Mouse (Mus musculus) neutrophil, adult 65 days (primary cell): ENCODE results near the gene I0C0044D17Rik. TPM values are rescaled to one million over a fixed set of nuclear protein-coding genes. Genes with fewer than 3 reads are reported as not detected.

Experiments
- total RNA-seq: library from RNA; stranded (reverse); gene quantifications from 2 replicates; pipeline ENCODE4 v1.2.4, GENCODE M21; 2023

I0C0044D17Rik gene
- total RNA-seq: not detected in 2 replicates

GRCm38 (mm10) chr4:98823740-98824139 is at the start of gene I0C0044D17Rik:
Gene I0C0044D17Rik, minus strand, starts transcription at chr4:98823840.

DNA sequence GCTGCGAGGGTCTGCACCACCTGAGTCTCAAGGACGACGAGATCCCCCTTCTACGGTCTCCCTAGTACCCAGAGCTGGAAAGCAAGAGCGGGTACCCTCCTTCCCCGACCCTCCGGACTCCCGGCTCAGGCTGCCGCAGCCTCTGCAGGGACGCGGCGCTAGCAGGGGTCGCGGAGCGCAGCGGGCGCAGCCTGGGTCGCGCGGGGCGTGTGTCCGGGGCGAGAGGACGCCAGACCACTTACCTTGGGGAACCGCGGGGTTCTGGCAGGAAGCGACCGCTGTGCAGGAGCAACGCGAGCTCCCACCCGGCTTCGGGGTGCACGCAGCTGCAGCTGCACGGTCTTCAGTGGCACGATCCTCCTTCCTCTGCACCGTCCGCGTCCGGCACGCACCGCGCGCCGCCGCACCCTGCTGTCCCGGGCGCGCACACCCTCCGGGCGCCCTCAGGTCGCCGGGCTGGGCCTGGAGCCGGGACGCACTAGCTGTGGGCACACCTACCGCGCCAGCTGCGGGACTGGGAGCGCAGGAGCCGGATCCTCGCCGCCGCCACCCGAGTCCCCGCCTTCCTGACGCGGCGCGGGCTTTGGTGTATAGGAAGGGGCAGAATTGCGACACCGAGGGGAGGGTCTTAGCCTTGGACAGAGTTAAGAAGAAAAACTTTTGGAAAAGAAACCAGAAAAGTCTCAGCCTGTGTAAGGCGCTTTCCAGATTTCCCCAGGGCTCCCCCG is 6.3 kb downstream of the I0C0044D17Rik start, which contains the start of gene Kank4:
Gene Kank4 (minus strand): TSS at position 354 of the 728 bp plus-strand sequence.

Other genes starting within 250 kb of the I0C0044D17Rik start
- gene L1td1, start 97.1 kb downstream of the I0C0044D17Rik start, total RNA-seq: not detected in 2 replicates
- gene Kank4, start 6.3 kb downstream of the I0C0044D17Rik start, total RNA-seq: 0.07 TPM in 1 of 2 replicates, not detected in the other
- 47.8 and 55.8 TPM in 2 replicates for gene Usp1, start 100.0 kb upstream of the I0C0044D17Rik start, total RNA-seq
- gene Angptl3, start 207.1 kb upstream of the I0C0044D17Rik start, total RNA-seq: not detected in 2 replicates